Mouse (Mus musculus) forebrain, embryonic 11.5 days (tissue): ENCODE data around the gene Pcyox1. TPM values are rescaled to one million over a fixed set of nuclear protein-coding genes. Genes with fewer than 3 reads are reported as not detected.
"Not testable (repeated sequence)": the region's sequence is repeated elsewhere in the genome, so short reads cannot be mapped to it uniquely, and the experiment has no call there.

Source experiments
- ATAC-seq: fragments of 200-750 bp; cut with Nextera tagmentation; replicated peaks from 2 replicates; pipeline ENCODE4 v1.8.0; 2017; ENCODE audit warnings: moderate TSS enrichment; ENCODE audit not compliant: low FRiP score
- DNase-seq: peaks from one replicate; pipeline ENCODE4 v3.0.0-alpha.2; 2017; ENCODE audit warnings: low spot score
- H3K27ac ChIP-seq: fragments of 300-500 bp; sonication (generic); 2 replicates; pipeline ENCODE4 v1.5.1; 2014; ENCODE audit warnings: low read depth, low read length
- H3K27me3 ChIP-seq: fragments of 300-500 bp; sonication (generic); 2 replicates; pipeline ENCODE4 v1.6.1; 2014; ENCODE audit warnings: mild to moderate bottlenecking, low read length, mixed read lengths; ENCODE audit not compliant: control insufficient read depth, insufficient read depth
- H3K36me3 ChIP-seq: fragments of 300-500 bp; sonication (generic); 2 replicates; pipeline ENCODE4 v1.6.1; 2014; ENCODE audit warnings: mild to moderate bottlenecking, low read length, moderate library complexity, mixed read lengths; ENCODE audit not compliant: control insufficient read depth, insufficient read depth
- H3K4me1 ChIP-seq: fragments of 300-500 bp; sonication (generic); replicated peaks from 2 replicates; pipeline ENCODE4 v1.6.1; 2014; ENCODE audit warnings: low read length, mixed read lengths; ENCODE audit not compliant: control insufficient read depth, insufficient read depth
- H3K4me2 ChIP-seq: fragments of 300-500 bp; sonication (generic); 2 replicates; pipeline ENCODE4 v1.6.1; 2014; ENCODE audit warnings: low read depth, mild to moderate bottlenecking, low read length, moderate library complexity, mixed read lengths; ENCODE audit not compliant: severe bottlenecking
- H3K4me3 ChIP-seq: fragments of 300-500 bp; sonication (generic); 2 replicates; pipeline ENCODE4 v1.5.1; 2014; ENCODE audit warnings: low read depth, low read length
- H3K9ac ChIP-seq: fragments of 300-500 bp; sonication (generic); 2 replicates; pipeline ENCODE4 v1.6.1; 2014; ENCODE audit warnings: low read length
- H3K9me3 ChIP-seq: fragments of 300-500 bp; sonication (generic); 2 replicates; pipeline ENCODE4 v1.6.1; 2016; ENCODE audit warnings: low read length, mixed read lengths; ENCODE audit not compliant: control insufficient read depth
- WGBS: fragments of 180-500 bp; shearing (Covaris S2); extraction: QIAGEN DNeasy Blood & Tissue Kit; methylation state at CpG from one replicate; pipeline ENCODE4 v1.1.7; 2014; 5-methylcytosine and 5-hydroxymethylcytosine counted together
- polyA plus RNA-seq: library from polyadenylated mRNA; unstranded; fragments of >200 nt; fragmentation: Nextera tagmentation; extraction: Ambion mirVana; gene quantifications from 2 replicates; pipeline ENCODE4 v1.2.1, GENCODE M21; 2014

Gene Pcyox1
- polyA plus RNA-seq, 1 experiment from 2014 or later: 95.3 TPM

DNA sequence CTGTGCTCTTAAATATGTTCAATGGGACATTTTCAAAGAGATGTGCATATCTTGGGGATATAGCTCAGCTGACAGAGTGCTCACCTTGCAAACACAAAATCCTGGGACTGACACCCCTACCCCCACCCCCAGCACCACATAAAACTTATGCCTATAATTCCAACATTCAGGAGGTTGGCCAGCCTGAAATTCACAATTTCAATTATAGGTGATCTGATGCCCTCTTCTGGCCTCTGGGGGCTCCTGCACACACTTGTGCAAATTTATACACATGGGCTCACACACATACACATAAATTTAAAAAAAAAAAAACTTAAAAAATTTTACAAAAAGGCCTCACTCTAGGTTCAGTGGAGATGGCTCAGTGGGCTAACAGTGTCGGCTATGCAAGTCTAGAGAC is 3.8 kb downstream of the Pcyox1 start:
- H3K9ac ChIP-seq: no peak overlapping the region
- H3K4me2 ChIP-seq: no peak overlapping the region
- no peak overlapping the region for H3K27ac ChIP-seq
- peaks cover 21% of the 10 kb centered on the region; the same call in 1 of the 2 replicates for H3K36me3 ChIP-seq
- DNase-seq: no peak
- H3K9me3 ChIP-seq: no peaks in the 10 kb centered on the region
- no peak for ATAC-seq
- WGBS: 100% methylated on average over 1 of the region's 1 CpGs
- no peaks in the 10 kb centered on the region for H3K4me1 ChIP-seq
- no peaks in the 10 kb centered on the region for H3K27me3 ChIP-seq
- no peak overlapping the region for H3K4me3 ChIP-seq

- H3K36me3 ChIP-seq: peaks cover 26% of the 10 kb centered on the region
- no peak for ATAC-seq
- no peaks in the 10 kb centered on the region for H3K4me1 ChIP-seq
- H3K9me3 ChIP-seq: no peaks in the 10 kb centered on the region
- WGBS: 94% methylated on average over 5 of the region's 5 CpGs
- H3K9ac ChIP-seq: no peak overlapping the region
- no peak overlapping the region for H3K4me3 ChIP-seq
- DNase-seq: no peak
- no peak overlapping the region for H3K27ac ChIP-seq
- no peak overlapping the region for H3K4me2 ChIP-seq
- no peaks in the 10 kb centered on the region for H3K27me3 ChIP-seq
Measured at GRCm38 (mm10) chr6:86391326-86391725, 5.6 kb downstream of the Pcyox1 start.

DNA sequence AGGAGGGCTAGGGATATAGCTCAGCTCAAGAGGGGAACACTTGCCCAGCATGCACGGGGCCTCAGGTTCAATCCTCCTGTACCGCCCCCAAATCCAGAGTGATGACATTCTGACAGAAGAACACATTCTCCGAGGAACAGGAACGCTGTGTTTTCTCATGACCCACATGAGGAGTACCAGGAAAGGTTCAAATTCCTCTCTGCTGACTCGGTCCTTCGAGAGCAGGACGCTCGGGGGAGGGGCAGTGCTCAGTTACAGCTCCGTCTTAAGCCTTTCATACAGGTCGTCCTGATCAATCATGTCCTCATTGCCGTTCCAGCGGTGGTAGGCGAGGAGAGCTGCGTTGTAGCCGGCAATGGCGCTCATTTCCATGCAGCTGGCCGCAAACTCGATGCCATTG is 8.5 kb downstream of the Pcyox1 start:
- Histone ChIP-seq H3K27ac (no peak overlapping the region), H3K9ac (no peak overlapping the region), H3K36me3 (peaks cover 23% of the 10 kb centered on the region), H3K27me3 (no peaks in the 10 kb centered on the region), H3K4me3 (no peak overlapping the region), H3K4me2 (no peak overlapping the region), H3K9me3 (no peaks in the 10 kb centered on the region), H3K4me1 (no peaks in the 10 kb centered on the region)
- ATAC-seq (no peak), DNase-seq (no peak)
- 88% methylated on average over 18 of the region's 18 CpGs for WGBS

DNA sequence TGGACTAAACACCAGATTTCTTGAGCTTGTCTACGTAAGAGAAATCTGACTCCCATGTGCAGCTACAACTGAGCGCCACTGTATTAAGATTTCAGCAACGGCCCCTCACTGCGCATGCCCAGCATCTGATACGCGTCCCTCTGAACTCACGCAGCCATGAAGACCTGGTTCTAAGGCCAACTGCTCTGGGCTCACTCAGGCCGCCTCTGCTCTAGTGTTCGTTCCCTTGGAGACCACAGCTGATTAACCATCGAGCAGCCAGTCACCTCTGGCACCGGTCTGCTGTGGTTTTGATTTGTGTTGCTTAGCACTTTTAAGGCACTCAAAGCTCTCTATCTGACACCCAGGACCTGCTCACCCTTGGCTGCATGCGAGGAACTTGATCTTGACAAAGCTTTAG is 9.6 kb downstream of the Pcyox1 start:
- DNase-seq: no peak
- no peaks in the 10 kb centered on the region for H3K27me3 ChIP-seq
- no peak for ATAC-seq
- H3K4me2 ChIP-seq: no peak overlapping the region
- 93% methylated on average over 12 of the region's 12 CpGs for WGBS
- no peak overlapping the region for H3K4me3 ChIP-seq
- H3K9ac ChIP-seq: no peak overlapping the region
- no peaks in the 10 kb centered on the region for H3K9me3 ChIP-seq
- H3K4me1 ChIP-seq: no peaks in the 10 kb centered on the region
- H3K36me3 ChIP-seq: peaks cover 22% of the 10 kb centered on the region
- H3K27ac ChIP-seq: no peak overlapping the region

GRCm38 (mm10) chr6:86385362-86386104 is 11.4 kb downstream of the Pcyox1 start:
- Histone ChIP-seq H3K4me1 (no peaks in the 10 kb centered on the region), H3K27me3 (no peaks in the 10 kb centered on the region), H3K9me3 (no peaks in the 10 kb centered on the region), H3K4me3 (no peak overlapping the region), H3K27ac (no peak overlapping the region), H3K36me3 (peaks cover 11% of the 10 kb centered on the region), H3K9ac (no peak overlapping the region), H3K4me2 (no peak overlapping the region)
- no peak for ATAC-seq
- 85% methylated on average over 5 of the region's 5 CpGs for WGBS
- DNase-seq: no peak

GRCm38 (mm10) chr6:86384692-86385091 is 12.3 kb downstream of the Pcyox1 start:
- no peak overlapping the region for H3K27ac ChIP-seq
- DNase-seq (no peak), ATAC-seq (no peak)
- no peak overlapping the region for H3K9ac ChIP-seq
- H3K27me3 ChIP-seq: no peaks in the 10 kb centered on the region
- H3K4me1 ChIP-seq: no peaks in the 10 kb centered on the region
- peaks cover 7% of the 10 kb centered on the region for H3K36me3 ChIP-seq
- no peak overlapping the region for H3K4me3 ChIP-seq
- 78% methylated on average over 4 of the region's 4 CpGs for WGBS
- H3K9me3 ChIP-seq: no peaks in the 10 kb centered on the region
- H3K4me2 ChIP-seq: no peak overlapping the region

GRCm38 (mm10) chr6:86383370-86383769 is 13.6 kb downstream of the Pcyox1 start:
- ATAC-seq: no peak
- Histone ChIP-seq H3K4me3 (no peak overlapping the region), H3K9me3 (no peaks in the 10 kb centered on the region), H3K36me3 (peaks cover 9% of the 10 kb centered on the region), H3K9ac (no peak overlapping the region), H3K27ac (no peak overlapping the region), H3K4me2 (no peak overlapping the region), H3K27me3 (no peaks in the 10 kb centered on the region), H3K4me1 (no peaks in the 10 kb centered on the region)
- WGBS: 49% methylated on average over 16 of the region's 16 CpGs
- DNase-seq: no peak

DNA sequence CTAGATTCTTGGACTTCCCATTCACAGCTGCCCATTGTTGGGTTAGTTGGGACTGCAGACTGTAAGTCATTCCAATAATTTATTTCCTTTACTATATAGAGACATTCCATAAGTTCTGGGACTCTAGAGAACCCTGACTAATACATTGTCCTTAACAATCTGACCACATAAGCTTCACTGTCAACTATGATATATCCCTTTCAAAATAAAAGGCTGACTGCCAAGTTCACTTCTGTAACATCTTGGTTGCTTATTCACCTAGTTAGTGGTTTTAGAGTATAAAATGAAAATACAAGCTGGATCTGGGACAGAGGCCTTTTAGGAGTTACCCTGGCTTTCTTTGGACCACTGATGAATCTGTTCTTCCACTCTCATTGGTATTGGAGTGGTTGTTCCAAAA is 14.4 kb downstream of the Pcyox1 start:
- Histone ChIP-seq H3K27ac (no peak overlapping the region), H3K27me3 (no peaks in the 10 kb centered on the region), H3K9ac (no peak overlapping the region), H3K36me3 (peaks cover 15% of the 10 kb centered on the region), H3K9me3 (no peaks in the 10 kb centered on the region), H3K4me2 (no peak overlapping the region), H3K4me3 (no peak overlapping the region), H3K4me1 (no peaks in the 10 kb centered on the region)
- ATAC-seq (no peak), DNase-seq (no peak)

- not testable (repeated sequence) for ATAC-seq, H3K27me3 ChIP-seq, H3K9me3 ChIP-seq, H3K9ac ChIP-seq, H3K27ac ChIP-seq, H3K4me1 ChIP-seq, H3K4me2 ChIP-seq, DNase-seq, H3K4me3 ChIP-seq
- 72% methylated on average over 7 of the region's 8 CpGs for WGBS
- peaks cover 19% of the 10 kb centered on the region for H3K36me3 ChIP-seq
Measured at GRCm38 (mm10) chr6:86380112-86380511, 16.8 kb downstream of the Pcyox1 start.
